Mouse (Mus musculus): ENCODE data around the gene Coro6.

The Coro6 gene

GRCm38 (mm10) chr11:77462283-77463100, at the start of gene Coro6:
Coro6 (plus strand) TSS chr11:77462411.
- DNase-seq (ENCODE audit: extremely low spot score, low spot score) = peak; percentile 79

GRCm38 (mm10) chr11:77414141-77414839, 47.9 kb upstream of the Coro6 start:
- no peak for DNase-seq (ENCODE audit: extremely low spot score, low spot score)

GRCm38 (mm10) chr11:77416212-77417000, 45.8 kb upstream of the Coro6 start:
- no peak for DNase-seq (ENCODE audit: extremely low spot score, low spot score)

- no peak for DNase-seq (ENCODE audit: extremely low spot score, low spot score)
These were observed 44.2 kb upstream of the Coro6 start for GRCm38 (mm10) chr11:77418021-77418420.

GRCm38 (mm10) chr11:77423175-77423859, 38.9 kb upstream of the Coro6 start:
- DNase-seq (ENCODE audit: extremely low spot score, low spot score) = no peak

- DNase-seq (ENCODE audit: extremely low spot score, low spot score) = no peak
These were observed 33.8 kb upstream of the Coro6 start for GRCm38 (mm10) chr11:77428446-77428845.

- no peak for DNase-seq (ENCODE audit: extremely low spot score, low spot score)
These were observed 25.2 kb upstream of the Coro6 start for GRCm38 (mm10) chr11:77437026-77437425.

GRCm38 (mm10) chr11:77440081-77440480, 22.1 kb upstream of the Coro6 start:
- DNase-seq (ENCODE audit: extremely low spot score, low spot score) = no peak

GRCm38 (mm10) chr11:77441020-77441419, 21.2 kb upstream of the Coro6 start:
- DNase-seq (ENCODE audit: extremely low spot score, low spot score) = no peak

GRCm38 (mm10) chr11:77442186-77443170, 19.7 kb upstream of the Coro6 start:
- no peak for DNase-seq (ENCODE audit: extremely low spot score, low spot score)

GRCm38 (mm10) chr11:77444939-77445338, 17.3 kb upstream of the Coro6 start:
- no peak for DNase-seq (ENCODE audit: extremely low spot score, low spot score)

GRCm38 (mm10) chr11:77446628-77447041, 15.6 kb upstream of the Coro6 start:
- DNase-seq (ENCODE audit: extremely low spot score, low spot score) = no peak

- no peak for DNase-seq (ENCODE audit: extremely low spot score, low spot score)
These were observed 13.0 kb upstream of the Coro6 start for GRCm38 (mm10) chr11:77449224-77449623.

- no peak for DNase-seq (ENCODE audit: extremely low spot score, low spot score)
These were observed 10.5 kb upstream of the Coro6 start for GRCm38 (mm10) chr11:77451670-77452069.

GRCm38 (mm10) chr11:77453388-77453787, 8.8 kb upstream of the Coro6 start:
- no peak for DNase-seq (ENCODE audit: extremely low spot score, low spot score)

- no peak for DNase-seq (ENCODE audit: extremely low spot score, low spot score)
These were observed 6.3 kb upstream of the Coro6 start for GRCm38 (mm10) chr11:77455770-77456510.

- no peak for DNase-seq (ENCODE audit: extremely low spot score, low spot score)
These were observed 5.3 kb upstream of the Coro6 start for GRCm38 (mm10) chr11:77456866-77457265.

GRCm38 (mm10) chr11:77461856-77462255, 355 bp upstream of the Coro6 start:
- no peak for DNase-seq (ENCODE audit: extremely low spot score, low spot score)

- DNase-seq (ENCODE audit: extremely low spot score, low spot score) = no peak
These were observed 862 bp downstream of the Coro6 start for GRCm38 (mm10) chr11:77463101-77463445.

Data from neural tube, embryonic 10.5 days (tissue).